Mouse (Mus musculus): ENCODE results near the gene Auts2. TPM values are rescaled to one million over a fixed set of nuclear protein-coding genes. Genes with fewer than 3 reads are reported as not detected.

Gene Auts2
- total RNA-seq, 2 experiments from 2014 or later: 100 to 137 TPM

DNA sequence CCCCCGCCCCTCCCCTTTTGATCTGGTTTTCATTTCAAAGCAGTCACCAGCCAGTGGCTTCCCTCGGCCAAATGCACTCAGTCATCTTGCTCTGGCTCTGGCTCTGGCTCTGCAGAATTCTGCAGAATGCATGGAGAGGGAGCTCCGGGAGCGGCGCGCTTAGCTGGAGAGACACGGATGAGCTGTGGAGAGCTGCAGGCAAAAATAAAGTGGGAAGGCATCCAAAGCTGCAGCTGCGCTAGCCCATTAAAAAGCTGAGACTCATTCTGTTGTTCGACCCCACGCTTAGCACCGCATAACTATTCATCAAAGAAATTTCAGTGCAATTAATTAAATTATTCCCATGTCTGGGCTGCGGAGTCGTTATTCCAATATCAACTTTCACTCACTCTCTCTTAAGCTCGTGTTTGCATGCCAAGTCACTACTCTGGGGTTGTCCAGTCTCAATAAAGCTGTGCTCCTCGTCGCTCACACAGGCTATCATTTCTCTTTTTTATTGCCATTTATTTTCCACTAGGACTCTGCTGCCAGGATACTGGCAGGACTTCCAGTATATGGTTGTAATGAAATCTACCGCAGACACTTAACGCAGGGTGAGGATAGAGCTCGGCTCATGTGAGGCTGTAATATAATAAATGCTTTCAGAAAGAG is 468.3 kb downstream of the Auts2 start:
- DNase-seq (ENCODE audit: low spot score in 2 of 2): peak; percentile 69 to 72
- intact Hi-C loops (cut with DNase I): loop anchor here (5.0 kb wide), 1 partner anchor 43 kb away; no protein-coding TSS in a partner anchor

GRCm38 (mm10) chr5:132074360-132074723 is 468.8 kb downstream of the Auts2 start:
- DNase-seq (ENCODE audit: low spot score in 2 of 2): peak in 1 of 2 experiments; percentile 16
- intact Hi-C loops (cut with DNase I): loop anchor here (5.0 kb wide), 1 partner anchor 42 kb away; no protein-coding TSS in a partner anchor

DNA sequence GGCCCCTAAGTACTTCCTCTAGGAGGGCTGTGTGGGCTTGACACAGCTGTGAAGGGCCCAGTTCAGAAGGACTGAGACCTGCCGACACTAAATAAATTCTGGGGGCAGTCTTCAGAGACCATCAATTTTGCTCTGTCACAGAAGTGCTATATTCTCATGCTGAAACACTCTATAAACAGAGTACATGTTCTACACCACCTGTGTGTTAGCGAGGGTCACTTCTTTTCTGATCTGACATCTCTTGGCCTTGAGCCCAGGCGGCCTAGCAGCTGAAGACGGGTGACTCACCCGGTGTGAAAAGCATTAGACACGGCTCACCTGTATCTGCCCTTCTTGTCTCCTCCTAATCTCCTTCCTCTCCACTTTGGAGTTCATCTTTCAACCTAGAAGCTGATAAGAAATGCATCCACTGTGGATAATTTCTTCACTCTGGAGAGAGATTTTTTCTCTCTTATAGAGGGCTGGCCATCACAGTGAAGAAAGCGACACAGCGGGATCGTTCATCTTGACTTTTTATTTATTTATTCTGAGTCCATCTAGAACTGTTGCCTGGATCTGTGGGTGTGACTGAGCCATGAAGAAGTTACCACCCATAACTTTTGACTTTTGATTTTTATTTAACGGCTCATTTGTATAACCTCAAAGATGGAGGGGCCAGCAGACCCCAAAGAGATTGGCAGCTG is 469.3 kb downstream of the Auts2 start:
- intact Hi-C loops (cut with DNase I): loop anchor here (5.0 kb wide), 1 partner anchor 42 kb away; no protein-coding TSS in a partner anchor

GRCm38 (mm10) chr5:132072356-132072755 is 470.8 kb downstream of the Auts2 start:
- DNase-seq (ENCODE audit: low spot score in 2 of 2): no peak
- intact Hi-C loops (cut with DNase I): loop anchor here (5.0 kb wide), 1 partner anchor 40 kb away; no protein-coding TSS in a partner anchor

More for the DNA sequence above, 469.3 kb downstream of the Auts2 start:
- no peak for DNase-seq (ENCODE audit: low spot score in 2 of 2)

- intact Hi-C loops (cut with DNase I): no loop called here
Observed at GRCm38 (mm10) chr5:132067750-132068739, 475.1 kb downstream of the Auts2 start.

GRCm38 (mm10) chr5:132060116-132060515 is 483.0 kb downstream of the Auts2 start:
- intact Hi-C loops (cut with DNase I): no loop called here
- DNase-seq (ENCODE audit: low spot score in 2 of 2): no peak

More at GRCm38 (mm10) chr5:132067750-132068739, 475.1 kb downstream of the Auts2 start:
- no peak for DNase-seq (ENCODE audit: low spot score in 2 of 2)

GRCm38 (mm10) chr5:132052637-132053036 is 490.5 kb downstream of the Auts2 start:
- intact Hi-C loops (cut with DNase I): no loop called here
- no peak for DNase-seq (ENCODE audit: low spot score in 2 of 2)

DNA sequence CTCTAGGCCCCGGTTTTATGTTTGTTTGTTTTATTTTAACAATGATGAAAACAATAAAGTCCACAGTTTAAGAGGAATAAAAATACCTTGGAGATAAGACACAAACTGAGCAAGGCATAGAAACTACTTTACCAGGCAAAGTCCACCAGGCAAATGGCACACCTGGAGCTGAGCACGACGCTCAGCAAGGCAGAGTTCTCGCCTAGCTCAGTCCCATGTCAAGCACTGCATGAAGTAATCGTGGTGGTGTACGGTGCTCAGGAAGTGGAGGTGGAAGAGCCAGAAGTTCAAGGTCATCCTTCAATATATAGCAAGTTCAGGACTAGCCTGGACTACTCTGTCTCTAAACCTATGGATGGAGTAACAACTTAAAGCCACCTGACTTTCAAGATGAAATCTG is 503.6 kb downstream of the Auts2 start:
- DNase-seq (ENCODE audit: low spot score in 2 of 2): no peak
- intact Hi-C loops (cut with DNase I): no loop called here

- DNase-seq (ENCODE audit: low spot score in 2 of 2): peak in 1 of 2 experiments; percentile 16
- intact Hi-C loops (cut with DNase I): loop anchor here (5.0 kb wide), 1 partner anchor 39 kb away; no protein-coding TSS in a partner anchor
Observed at GRCm38 (mm10) chr5:132033491-132034350, 509.4 kb downstream of the Auts2 start.

GRCm38 (mm10) chr5:132030941-132031531 is 512.1 kb downstream of the Auts2 start:
- no peak for DNase-seq (ENCODE audit: low spot score in 2 of 2)

DNA sequence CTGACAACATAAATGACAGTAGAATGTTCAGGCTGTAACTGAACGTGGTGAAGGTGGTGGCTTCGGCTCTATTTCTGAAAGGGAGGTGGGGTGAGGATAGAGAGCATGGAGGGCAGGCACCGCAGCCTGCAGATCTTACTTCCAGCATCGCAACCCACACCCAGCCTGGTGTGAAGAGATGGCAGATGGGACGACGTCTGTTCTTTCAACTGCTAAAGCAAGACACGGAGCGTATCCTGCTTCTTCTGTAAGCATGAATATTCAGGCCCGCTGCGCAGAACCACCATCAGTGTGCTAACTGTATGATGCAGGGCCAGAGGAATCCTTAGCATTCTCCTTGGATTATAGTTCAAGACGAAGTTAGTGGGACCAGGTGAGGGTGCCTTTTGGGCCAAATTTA is 513.5 kb downstream of the Auts2 start:
- intact Hi-C loops (cut with DNase I): loop anchor here (5.0 to 10.0 kb wide), 2 partner anchors 43 to 205 kb away; no protein-coding TSS in a partner anchor
- DNase-seq (ENCODE audit: low spot score in 2 of 2): peak; percentile 85 to 88

More at GRCm38 (mm10) chr5:132030941-132031531, 512.1 kb downstream of the Auts2 start:
- intact Hi-C loops (cut with DNase I): loop anchor here (5.0 kb wide), 1 partner anchor 41 kb away; no protein-coding TSS in a partner anchor

GRCm38 (mm10) chr5:132029038-132029437 is 514.1 kb downstream of the Auts2 start:
- DNase-seq (ENCODE audit: low spot score in 2 of 2): no peak
- intact Hi-C loops (cut with DNase I): loop anchor here (10.0 kb wide), 1 partner anchor 204 kb away; no protein-coding TSS in a partner anchor

- DNase-seq (ENCODE audit: low spot score in 2 of 2): no peak
- intact Hi-C loops (cut with DNase I): loop anchor here (10.0 kb wide), 1 partner anchor 203 kb away; no protein-coding TSS in a partner anchor
Observed at GRCm38 (mm10) chr5:132027859-132028498, 515.2 kb downstream of the Auts2 start.

DNA sequence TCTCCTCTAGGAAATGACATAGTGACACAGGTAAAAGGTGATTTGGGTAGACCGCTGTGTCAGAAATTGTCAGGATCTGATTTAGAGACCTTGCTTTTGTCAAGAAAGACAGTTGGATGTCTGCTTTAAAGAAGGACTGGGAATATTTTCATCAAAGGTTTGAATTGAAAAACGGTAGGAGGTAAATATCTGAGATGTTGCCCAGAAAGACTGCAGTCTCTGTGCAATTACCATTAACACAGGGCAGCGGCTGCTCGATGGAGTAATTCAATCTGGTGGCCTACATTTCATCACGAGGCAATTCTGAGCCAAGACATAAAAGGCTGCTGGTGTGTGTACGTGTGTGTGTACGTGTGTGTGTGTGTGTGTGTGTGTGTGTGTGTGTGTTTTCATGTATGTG is 529.8 kb downstream of the Auts2 start:
- intact Hi-C loops (cut with DNase I): no loop called here
- no peak for DNase-seq (ENCODE audit: low spot score in 2 of 2)

DNA sequence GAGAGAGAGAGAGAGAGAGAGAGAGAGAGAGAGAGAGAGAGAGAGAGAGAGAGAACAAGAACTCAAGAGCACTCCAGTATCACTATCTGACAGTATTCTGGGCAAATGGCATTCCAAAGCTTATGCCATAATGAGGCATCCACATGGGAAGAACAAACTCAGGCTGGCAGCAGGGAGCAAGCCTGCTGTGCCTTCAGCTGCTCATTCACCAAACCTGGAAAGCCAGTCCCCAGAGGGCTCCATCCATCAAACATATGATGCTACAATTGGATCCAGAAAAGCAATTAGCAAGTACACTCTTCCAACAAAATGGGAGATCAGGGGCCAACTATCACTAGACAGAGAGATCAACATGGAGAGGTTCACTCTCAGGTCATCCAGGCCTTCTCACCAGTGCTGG is 531.3 kb downstream of the Auts2 start:
- intact Hi-C loops (cut with DNase I): no loop called here
- no peak for DNase-seq (ENCODE audit: low spot score in 2 of 2)

DNA sequence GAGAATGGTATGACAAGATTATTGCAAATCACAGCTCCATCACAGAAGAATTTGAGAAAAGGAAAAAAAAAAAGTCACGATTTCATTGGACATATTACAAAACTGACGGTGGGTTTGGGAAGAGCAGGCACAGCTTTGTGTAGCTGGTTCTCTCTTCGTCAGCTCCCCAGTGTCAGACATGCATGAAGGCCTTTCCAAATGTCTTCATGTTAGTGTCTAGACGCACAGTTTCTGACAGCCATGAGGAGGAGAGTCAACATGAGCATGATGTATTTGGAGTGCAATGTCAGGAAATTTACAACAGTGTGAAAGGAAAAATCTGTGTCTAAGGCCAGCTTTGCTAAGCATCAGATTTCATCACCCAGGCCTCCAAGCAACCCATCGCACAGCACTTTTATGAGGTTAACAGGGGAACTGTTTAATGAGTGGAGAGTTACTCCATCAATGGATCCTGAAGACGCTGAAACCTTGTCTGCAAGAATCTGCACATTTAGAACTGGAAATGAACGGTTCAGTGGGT is 534.4 kb downstream of the Auts2 start:
- intact Hi-C loops (cut with DNase I): no loop called here
- DNase-seq (ENCODE audit: low spot score in 2 of 2): no peak

DNA sequence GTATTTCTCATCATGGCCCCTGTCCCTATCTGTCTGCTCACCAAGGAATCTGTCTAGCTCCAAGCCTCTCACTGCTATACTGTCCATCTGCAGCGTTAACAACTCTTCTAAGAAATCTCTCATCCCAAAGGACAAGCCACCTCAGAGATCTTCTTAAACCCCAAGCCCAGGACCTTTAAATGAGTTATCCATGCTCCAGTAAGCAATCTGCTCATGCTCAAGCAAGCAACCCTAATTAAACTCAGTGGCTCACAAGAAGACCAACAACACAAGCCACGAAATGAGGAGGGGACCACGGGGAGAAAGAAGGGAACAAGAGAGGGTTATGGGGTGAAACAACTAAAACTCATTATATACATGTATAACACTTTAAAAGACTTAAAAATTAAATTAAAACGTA is 535.2 kb downstream of the Auts2 start:
- DNase-seq (ENCODE audit: low spot score in 2 of 2): no peak
- intact Hi-C loops (cut with DNase I): no loop called here
